Mouse (Mus musculus) neural tube, embryonic 11.5 days (tissue): ENCODE measurements around the gene Golt1a. TPM values are rescaled to one million over a fixed set of nuclear protein-coding genes. Genes with fewer than 3 reads are reported as not detected.

Source experiments
- ATAC-seq: fragments of 200-750 bp; cut with Nextera tagmentation; 2 replicates; pipeline ENCODE4 v1.8.0; 2017; ENCODE audit warnings: moderate number of reproducible peaks, mild to moderate bottlenecking, moderate TSS enrichment, moderate library complexity; ENCODE audit not compliant: insufficient read depth, low FRiP score, low TSS enrichment
- DNase-seq: peaks from one replicate; pipeline ENCODE4 v3.0.0-alpha.2; 2015; ENCODE audit warnings: low spot score
- H3K27ac ChIP-seq: fragments of 300-500 bp; sonication (generic); 2 replicates; pipeline ENCODE4 v1.5.1; 2014; ENCODE audit warnings: low read depth, mild to moderate bottlenecking, low read length
- H3K27me3 ChIP-seq: fragments of 300-500 bp; sonication (generic); 2 replicates; pipeline ENCODE4 v1.6.1; 2014; ENCODE audit warnings: mild to moderate bottlenecking, low read length, mixed read lengths; ENCODE audit not compliant: control insufficient read depth, insufficient read depth
- H3K36me3 ChIP-seq: fragments of 300-500 bp; sonication (generic); 2 replicates; pipeline ENCODE4 v1.6.1; 2014; ENCODE audit warnings: mild to moderate bottlenecking, low read length, moderate library complexity, mixed read lengths; ENCODE audit not compliant: control insufficient read depth, insufficient read depth
- H3K4me1 ChIP-seq: fragments of 300-500 bp; sonication (generic); 2 replicates; pipeline ENCODE4 v1.6.1; 2014; ENCODE audit warnings: low read length, mixed read lengths; ENCODE audit not compliant: control insufficient read depth, insufficient read depth
- H3K4me2 ChIP-seq: fragments of 300-500 bp; sonication (generic); 2 replicates; pipeline ENCODE4 v1.6.1; 2014; ENCODE audit warnings: low read depth, mild to moderate bottlenecking, moderate library complexity
- H3K4me3 ChIP-seq: fragments of 300-500 bp; sonication (generic); 2 replicates; pipeline ENCODE4 v1.5.1; 2014; ENCODE audit warnings: low read depth, low read length
- H3K9ac ChIP-seq: fragments of 300-500 bp; sonication (generic); 2 replicates; pipeline ENCODE4 v1.6.1; 2014; ENCODE audit warnings: mild to moderate bottlenecking, low read length
- H3K9me3 ChIP-seq: fragments of 300-500 bp; sonication (generic); 2 replicates; pipeline ENCODE4 v1.6.1; 2016; ENCODE audit warnings: low read length; ENCODE audit not compliant: control insufficient read depth
- WGBS: fragments of 180-500 bp; shearing (Covaris S2); extraction: QIAGEN DNeasy Blood & Tissue Kit; methylation state at CpG from one replicate; pipeline ENCODE4 v1.1.7; 2014; 5-methylcytosine and 5-hydroxymethylcytosine counted together
- polyA plus RNA-seq: library from polyadenylated mRNA; unstranded; fragments of >200 nt; fragmentation: Nextera tagmentation; extraction: Ambion mirVana; gene quantifications from 2 replicates; pipeline ENCODE4 v1.2.1, GENCODE M21; 2014

Gene Golt1a
- polyA plus RNA-seq, result not detected in 2 replicates

DNA sequence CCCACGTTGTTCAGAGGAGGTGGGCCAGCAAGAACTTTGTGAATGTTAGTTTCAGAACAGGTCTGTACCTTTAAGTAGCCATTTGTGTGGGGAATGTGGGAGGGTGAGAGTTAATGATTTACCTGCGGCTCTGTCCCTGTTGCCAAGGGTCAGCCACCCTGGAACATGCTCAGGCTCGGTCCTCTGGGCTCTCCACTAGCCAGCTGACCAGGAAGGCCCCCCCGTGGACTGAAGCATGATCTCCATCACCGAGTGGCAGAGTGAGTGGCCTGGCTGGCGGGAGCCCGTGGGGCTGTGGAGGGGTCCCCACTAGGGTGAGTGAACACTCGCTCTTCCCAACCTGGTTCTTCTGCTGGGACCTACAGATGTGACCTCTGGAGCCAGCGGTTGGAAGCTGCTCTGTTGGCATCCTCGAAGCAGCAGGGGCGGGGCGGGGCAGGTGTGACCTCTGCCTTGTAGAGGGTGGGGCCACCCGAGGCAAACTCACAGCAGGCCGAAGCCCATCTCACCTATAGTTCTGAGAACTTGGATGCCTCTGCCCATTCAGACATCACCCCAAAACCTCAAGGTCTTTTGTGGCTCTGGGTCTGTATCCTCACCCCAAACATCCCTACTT lies at the start of gene Golt1a:
Gene Golt1a (plus strand): TSS at position 149 of the 616 bp plus-strand sequence.
- no peak for DNase-seq
- Histone ChIP-seq H3K4me2 (no peak within 1 kb of the TSS), H3K9me3 (no peaks in the 10 kb centered on the region; the same call in 1 of the 2 replicates), H3K4me3 (no peak within 1 kb of the TSS), H3K4me1 (no peaks in the 10 kb centered on the region), H3K27me3 (no peaks in the 10 kb centered on the region), H3K36me3 (no peaks in the 10 kb centered on the region), H3K9ac (no peak within 1 kb of the TSS), H3K27ac (no peak within 1 kb of the TSS)
- 52% methylated on average over 14 of the region's 14 CpGs for WGBS
- ATAC-seq, result no peak

DNA sequence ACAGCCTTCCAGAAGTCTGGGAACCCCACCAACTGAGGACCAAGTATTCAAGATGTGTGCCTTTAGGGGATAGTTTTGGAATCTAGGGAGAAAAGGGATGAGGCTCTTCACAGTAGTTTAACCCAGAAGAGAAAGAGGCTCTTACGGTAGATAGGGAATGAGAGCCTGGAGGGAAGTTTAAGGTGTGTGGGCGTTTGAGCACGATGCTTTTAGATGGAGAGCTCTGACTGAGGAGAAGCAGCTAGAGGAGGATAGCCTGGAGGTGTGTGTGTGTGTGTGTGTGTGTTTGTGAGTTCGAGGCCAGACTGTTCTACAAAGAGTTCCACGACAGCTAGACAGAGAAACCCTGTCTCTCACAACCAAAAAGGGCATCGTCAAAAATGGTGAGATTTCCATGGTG lies 47.0 kb upstream of the Golt1a start:
- Histone ChIP-seq H3K4me2 (no peak overlapping the region), H3K4me3 (no peak overlapping the region), H3K27ac (no peak overlapping the region), H3K9me3 (no peaks in the 10 kb centered on the region), H3K4me1 (peaks cover 8% of the 10 kb centered on the region; the same call in 1 of the 2 replicates), H3K27me3 (no peaks in the 10 kb centered on the region), H3K36me3 (no peaks in the 10 kb centered on the region), H3K9ac (no peak overlapping the region)
- 87% methylated on average over 6 of the region's 6 CpGs for WGBS
- ATAC-seq, result no peak
- no peak for DNase-seq

DNA sequence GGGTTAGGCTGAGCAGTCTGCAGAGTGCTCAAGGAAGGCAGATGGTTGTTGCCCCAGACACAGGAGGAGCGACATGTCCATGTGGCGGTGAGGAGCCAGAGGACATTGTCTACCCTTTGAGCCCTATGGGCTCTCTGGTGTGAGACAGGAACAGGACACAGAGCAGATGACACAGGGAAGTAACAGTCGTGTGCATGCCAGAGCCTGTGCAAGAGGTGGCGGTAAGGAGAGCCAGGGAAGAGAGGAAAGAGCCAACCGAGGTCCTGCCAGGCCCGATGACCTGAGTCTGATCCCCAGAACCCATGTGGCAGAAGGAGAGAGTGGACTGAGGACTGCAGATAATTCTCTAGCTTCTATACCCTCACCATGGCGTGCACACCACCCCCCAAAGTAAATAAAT lies 46.5 kb upstream of the Golt1a start:
- DNase-seq (no peak), ATAC-seq (no peak)
- 88% methylated on average over 7 of the region's 7 CpGs for WGBS
- no peaks in the 10 kb centered on the region for H3K27me3 ChIP-seq
- no peak overlapping the region for H3K27ac ChIP-seq
- H3K9ac ChIP-seq, result no peak overlapping the region
- H3K4me3 ChIP-seq, result no peak overlapping the region
- H3K4me1 ChIP-seq, result peaks cover 9% of the 10 kb centered on the region; the same call in 1 of the 2 replicates
- no peak overlapping the region for H3K4me2 ChIP-seq
- H3K9me3 ChIP-seq, result no peaks in the 10 kb centered on the region
- no peaks in the 10 kb centered on the region for H3K36me3 ChIP-seq

DNA sequence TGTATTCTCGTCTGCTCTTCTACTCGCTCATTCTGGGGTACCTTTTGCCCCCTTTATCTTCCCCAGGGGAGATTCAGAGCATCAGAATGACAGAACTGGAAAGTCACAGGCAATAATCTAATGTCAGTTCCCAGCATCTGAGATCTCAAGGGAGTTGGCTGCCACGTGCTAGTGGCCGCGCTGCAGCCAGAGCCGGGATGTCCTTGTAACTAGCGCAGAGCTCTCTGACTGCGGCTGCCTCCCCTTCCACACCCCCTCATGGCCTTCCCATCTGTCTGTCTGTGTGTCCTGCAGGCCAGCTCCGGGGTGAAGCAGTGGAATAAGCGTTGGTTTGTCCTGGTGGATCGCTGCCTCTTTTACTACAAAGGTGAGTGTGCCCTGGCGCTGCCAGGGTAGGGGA lies 45.2 kb upstream of the Golt1a start:
- no peak for ATAC-seq
- no peaks in the 10 kb centered on the region for H3K36me3 ChIP-seq
- WGBS, result 70% methylated on average over 12 of the region's 12 CpGs
- H3K9ac ChIP-seq, result no peak overlapping the region
- no peaks in the 10 kb centered on the region for H3K27me3 ChIP-seq
- DNase-seq, result no peak
- H3K27ac ChIP-seq, result no peak overlapping the region
- H3K9me3 ChIP-seq, result no peaks in the 10 kb centered on the region
- no peak overlapping the region for H3K4me3 ChIP-seq
- no peak overlapping the region for H3K4me2 ChIP-seq
- peaks cover 9% of the 10 kb centered on the region; the same call in 1 of the 2 replicates for H3K4me1 ChIP-seq

DNA sequence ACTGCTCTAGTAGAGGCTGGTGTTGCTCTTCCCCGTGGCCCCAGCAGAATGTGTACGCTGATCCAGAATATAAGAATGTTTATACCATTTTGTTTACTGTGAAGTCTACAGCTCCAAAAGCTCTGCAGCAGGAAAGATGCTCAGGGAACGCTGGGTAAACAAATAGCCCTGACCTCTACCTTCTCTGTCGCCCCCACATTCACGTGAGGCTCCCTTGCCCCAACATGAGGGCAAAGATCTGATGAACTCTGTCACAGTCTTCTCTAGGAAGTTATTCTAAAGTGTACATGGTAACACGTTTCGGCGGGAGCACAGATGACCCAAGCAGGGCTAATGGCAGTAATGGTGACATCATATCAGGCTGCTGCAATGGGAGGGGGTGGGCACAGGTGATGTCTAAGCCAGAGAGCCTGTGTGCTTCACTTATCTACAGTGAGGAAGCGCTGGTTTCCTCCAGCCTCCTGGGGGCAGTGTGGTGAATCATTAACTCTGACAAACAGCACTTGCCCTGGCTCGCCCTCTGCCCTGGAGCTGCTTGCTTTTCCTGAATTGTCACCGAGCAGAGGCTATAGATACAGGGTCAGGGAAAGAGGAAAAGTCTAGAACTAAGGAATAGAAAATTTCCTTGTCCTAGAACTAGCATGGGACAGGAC lies 44.4 kb upstream of the Golt1a start:
- H3K27ac ChIP-seq, result no peak overlapping the region
- H3K9ac ChIP-seq, result no peak overlapping the region
- peak; percentile 35 for DNase-seq
- 56% methylated on average over 11 of the region's 11 CpGs for WGBS
- no peaks in the 10 kb centered on the region for H3K36me3 ChIP-seq
- ATAC-seq, result no peak
- no peaks in the 10 kb centered on the region for H3K9me3 ChIP-seq
- no peak overlapping the region for H3K4me2 ChIP-seq
- H3K4me3 ChIP-seq, result no peak overlapping the region
- peaks cover 9% of the 10 kb centered on the region; the same call in 1 of the 2 replicates for H3K4me1 ChIP-seq
- H3K27me3 ChIP-seq, result no peaks in the 10 kb centered on the region

DNA sequence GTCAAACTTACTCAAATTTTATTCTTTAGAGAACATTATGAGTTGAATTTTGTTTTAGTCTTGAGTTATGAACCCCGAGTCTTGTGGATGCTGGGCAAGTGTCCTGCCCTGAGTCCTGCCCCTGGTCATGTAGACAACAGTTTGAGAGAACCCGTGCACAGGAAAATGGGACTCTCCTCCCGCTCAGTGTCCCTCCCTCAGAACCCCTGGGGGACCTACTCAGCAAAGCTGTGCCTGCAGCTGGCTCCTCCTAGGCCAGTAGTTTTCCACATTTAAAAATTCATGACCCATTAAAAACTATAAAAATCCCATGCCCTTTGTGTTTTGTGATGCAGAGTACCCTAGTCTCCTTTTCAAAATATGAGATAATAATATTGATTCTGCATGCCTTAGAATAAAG lies 42.5 kb upstream of the Golt1a start:
- Histone ChIP-seq H3K27ac (no peak overlapping the region), H3K9me3 (no peaks in the 10 kb centered on the region), H3K4me2 (no peak overlapping the region), H3K36me3 (no peaks in the 10 kb centered on the region), H3K9ac (no peak overlapping the region), H3K4me1 (peaks cover 9% of the 10 kb centered on the region; the same call in 1 of the 2 replicates), H3K27me3 (no peaks in the 10 kb centered on the region), H3K4me3 (no peak overlapping the region)
- WGBS, result 54% methylated on average over 3 of the region's 3 CpGs
- ATAC-seq (no peak), DNase-seq (no peak)

DNA sequence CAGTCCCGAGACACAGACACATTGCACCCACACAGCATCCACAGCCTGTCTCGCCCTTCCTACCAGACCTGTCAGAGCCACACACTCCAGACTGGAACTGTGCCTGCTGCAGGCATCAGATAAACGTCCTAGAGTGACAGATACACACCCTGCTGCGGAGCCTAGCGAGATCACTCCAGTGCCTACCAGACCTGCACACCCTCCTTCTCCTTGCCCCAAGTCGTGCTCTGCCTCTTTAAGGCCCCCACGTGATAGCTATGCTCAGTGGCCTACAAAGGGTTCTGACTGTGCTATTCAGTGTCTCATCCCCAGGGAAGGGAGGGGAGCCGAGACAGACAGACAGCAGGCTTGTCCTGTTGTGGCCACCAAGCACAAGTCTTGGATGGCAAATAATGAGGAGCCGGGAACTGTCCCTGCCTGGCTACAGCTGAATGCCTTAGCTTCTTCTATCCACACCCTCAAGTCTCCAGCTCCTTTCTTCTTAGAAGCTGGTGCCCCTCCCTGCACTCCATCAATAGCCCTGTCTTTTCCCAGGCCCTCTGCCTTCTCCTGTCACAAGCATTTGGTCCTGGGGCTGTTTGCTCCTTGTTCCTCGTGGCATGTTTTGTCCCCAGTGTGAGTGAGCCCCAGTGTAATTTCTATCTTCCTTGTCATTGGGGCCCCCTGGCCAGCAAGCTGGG lies 41.6 kb upstream of the Golt1a start:
- 15% methylated on average over 10 of the region's 10 CpGs for WGBS
- H3K4me1 ChIP-seq, result peaks cover 9% of the 10 kb centered on the region; the same call in 1 of the 2 replicates
- H3K9ac ChIP-seq, result no peak overlapping the region; the same call in 1 of the 2 replicates
- H3K9me3 ChIP-seq, result no peaks in the 10 kb centered on the region
- no peak overlapping the region for H3K4me3 ChIP-seq
- H3K4me2 ChIP-seq, result no peak overlapping the region
- DNase-seq (peak; percentile 47), ATAC-seq (peak; percentile 56)
- H3K27me3 ChIP-seq, result no peaks in the 10 kb centered on the region
- H3K36me3 ChIP-seq, result no peaks in the 10 kb centered on the region
- no peak overlapping the region; the same call in 1 of the 2 replicates for H3K27ac ChIP-seq

DNA sequence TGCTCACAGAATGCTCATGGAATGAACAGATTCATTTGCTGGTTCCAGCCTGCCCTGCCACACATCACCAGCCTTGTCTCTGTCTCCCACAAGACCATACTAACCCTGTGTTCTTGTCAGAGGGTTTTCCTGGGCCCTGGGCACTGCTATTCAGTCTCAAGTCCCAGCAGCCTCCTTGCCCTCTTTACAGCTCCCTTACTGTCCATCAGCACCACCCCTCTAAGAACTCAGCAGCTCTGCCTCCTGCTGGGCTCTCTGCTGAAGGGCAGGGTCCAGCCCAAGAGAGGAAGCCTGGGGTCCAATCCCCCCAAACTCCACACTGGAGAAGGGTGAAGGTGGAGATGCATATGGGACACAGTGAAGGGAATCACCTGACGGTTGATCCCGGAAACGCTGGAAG lies 41.1 kb upstream of the Golt1a start:
- ATAC-seq (no peak), DNase-seq (no peak)
- Histone ChIP-seq H3K36me3 (no peaks in the 10 kb centered on the region), H3K9ac (no peak overlapping the region; the same call in 1 of the 2 replicates), H3K27me3 (no peaks in the 10 kb centered on the region), H3K4me1 (peaks cover 9% of the 10 kb centered on the region; the same call in 1 of the 2 replicates), H3K9me3 (no peaks in the 10 kb centered on the region), H3K4me3 (no peak overlapping the region), H3K4me2 (no peak overlapping the region), H3K27ac (no peak overlapping the region; the same call in 1 of the 2 replicates)
- WGBS, result 58% methylated on average over 3 of the region's 3 CpGs
